Mouse (Mus musculus) hindlimb bud, embryonic 11.5 days (tissue): Measurements from ENCODE around the gene Olfr345.

Experiments
- DNase-seq: peaks from one replicate; pipeline ENCODE4 v3.0.0-alpha.2; 2012; ENCODE audit warnings: low read depth, low spot score; ENCODE audit errors: extremely low spot score

The Olfr345 gene

DNA sequence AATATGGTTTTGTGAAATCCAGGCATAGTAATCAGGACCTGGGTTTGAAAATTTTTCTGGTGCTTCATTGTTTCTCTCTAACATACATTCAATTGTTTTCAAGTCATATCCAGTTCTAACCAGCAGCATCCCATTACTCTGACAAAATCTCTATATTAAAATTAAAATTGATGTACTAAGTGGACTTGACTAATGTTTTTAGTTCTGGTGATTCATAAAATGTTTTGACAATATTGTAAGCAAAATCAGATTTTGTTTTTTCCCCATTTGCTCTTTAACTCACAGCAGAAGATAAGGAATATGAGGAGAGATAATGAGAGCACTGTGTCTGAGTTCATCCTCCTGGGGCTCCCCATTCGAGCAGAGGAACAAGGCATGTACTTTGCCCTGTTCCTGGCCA lies at the start of gene Olfr345:
Gene Olfr345, plus strand, starts transcription at position 301 of the 400 bp plus-strand sequence.
- DNase-seq, result no peak

DNA sequence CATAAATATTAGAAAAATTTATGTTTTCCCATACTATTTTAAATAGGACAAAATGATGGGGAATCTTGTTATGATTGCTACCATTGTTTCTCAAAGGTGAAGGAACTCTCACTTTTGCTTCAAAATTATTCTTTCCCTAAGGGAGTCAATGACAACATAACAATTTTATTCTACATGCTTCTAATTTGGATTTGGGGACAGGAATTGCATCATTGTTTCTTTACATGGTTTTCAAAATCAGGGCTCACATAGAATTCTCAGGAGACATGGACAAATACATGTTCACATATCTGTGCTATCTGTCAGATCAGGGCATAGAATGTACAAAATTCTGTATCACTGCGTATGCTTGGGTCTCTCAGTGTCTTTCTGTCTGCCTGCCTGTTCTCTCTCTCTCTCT lies 45.6 kb downstream of the Olfr345 start, which contains the start of gene Olfr346:
Gene Olfr346, plus strand, starts transcription at position 301 of the 400 bp plus-strand sequence.
- DNase-seq, result no peak
